Mouse (Mus musculus) megakaryocyte, embryonic 14.5 days (primary cell): ENCODE data around the gene Srek1ip1.

Source experiments
- FLI1 ChIP-seq: IDR thresholded peaks from 2 replicates; pipeline ENCODE4 v1.6.1; 2012; ENCODE audit warnings: low read length, inconsistent platforms, mixed read lengths
- GATA1 ChIP-seq: IDR thresholded peaks from 3 replicates; pipeline ENCODE4 v1.6.1; 2012; ENCODE audit warnings: mixed read lengths, low read length, inconsistent platforms, borderline replicate concordance

GRCm38 (mm10) chr13:104843295-104844089 lies 51.2 kb downstream of the Srek1ip1 start:
- TF ChIP-seq GATA1 = no peak
- TF ChIP-seq FLI1 = no peak
